Mouse (Mus musculus) liver, adult 2 months (tissue): ENCODE results near the gene Gm27179.
"Not testable (repeated sequence)": the region's sequence is repeated elsewhere in the genome, so short reads cannot be mapped to it uniquely, and the experiment has no call there.

Source experiments
- CTCF ChIP-seq: fragments of 200-500 bp; IDR thresholded peaks from 2 replicates; pipeline ENCODE4 v1.5.1; 2011; ENCODE audit warnings: low read depth, low read length, control low read depth
- POLR2A ChIP-seq: fragments of 200-500 bp; IDR thresholded peaks from 2 replicates; pipeline ENCODE4 v1.6.1; 2011; ENCODE audit warnings: low read length, control low read depth; ENCODE audit not compliant: insufficient read depth; ENCODE audit errors: extremely low read depth

- TF ChIP-seq POLR2A, CTCF: not testable (repeated sequence)
These were observed 8.5 kb upstream of the Gm27179 start for GRCm38 (mm10) chr14:69520810-69521209.
